Mouse (Mus musculus): ENCODE results near the gene App.

- TF ChIP-seq GATA1 (IDR thresholded peaks at IDR 0.05; ENCODE audit: borderline replicate concordance, low read length), result no peak
- no peak for TF ChIP-seq FLI1 (IDR thresholded peaks at IDR 0.05; ENCODE audit: low read length)
Observed at GRCm38 (mm10) chr16:84969026-84969425, 204.5 kb downstream of the App start.

Measured in megakaryocyte, embryonic 14.5 days (primary cell).